Mouse (Mus musculus) embryonic facial prominence, embryonic 14.5 days (tissue): Measurements from ENCODE around the gene Itpr3. TPM values are rescaled to one million over a fixed set of nuclear protein-coding genes. Genes with fewer than 3 reads are reported as not detected.

Experiments used
- ATAC-seq: fragments of 200-750 bp; cut with Nextera tagmentation; 2 replicates; pipeline ENCODE4 v1.8.0; 2017; ENCODE audit warnings: low read depth, moderate number of reproducible peaks, moderate TSS enrichment
- DNase-seq: peaks from one replicate; pipeline ENCODE4 v3.0.0-alpha.2; 2015; ENCODE audit warnings: low spot score
- H3K27ac ChIP-seq: fragments of 300-500 bp; sonication (generic); replicated peaks from 2 replicates; pipeline ENCODE4 v1.5.1; 2014; ENCODE audit warnings: low read depth, mild to moderate bottlenecking, low read length, moderate library complexity
- H3K27me3 ChIP-seq: fragments of 300-500 bp; sonication (generic); replicated peaks from 2 replicates; pipeline ENCODE4 v1.6.1; 2014; ENCODE audit warnings: low read length; ENCODE audit not compliant: control insufficient read depth, insufficient read depth
- H3K36me3 ChIP-seq: fragments of 300-500 bp; sonication (generic); 2 replicates; pipeline ENCODE4 v1.6.1; 2014; ENCODE audit warnings: low read length, mixed read lengths; ENCODE audit not compliant: control insufficient read depth, insufficient read depth
- H3K4me1 ChIP-seq: fragments of 300-500 bp; sonication (generic); 2 replicates; pipeline ENCODE4 v1.6.1; 2014; ENCODE audit warnings: antibody characterized with exemption, low read length; ENCODE audit not compliant: control insufficient read depth, insufficient read depth
- H3K4me2 ChIP-seq: fragments of 300-500 bp; sonication (generic); 2 replicates; pipeline ENCODE4 v1.6.1; 2014; ENCODE audit warnings: low read depth, mild to moderate bottlenecking, low read length, moderate library complexity, mixed read lengths
- H3K4me3 ChIP-seq: fragments of 300-500 bp; sonication (generic); 2 replicates; pipeline ENCODE4 v1.5.1; 2014; ENCODE audit warnings: low read depth, mild to moderate bottlenecking, low read length
- H3K9ac ChIP-seq: fragments of 300-500 bp; sonication (generic); 2 replicates; pipeline ENCODE4 v1.6.1; 2014; ENCODE audit warnings: low read depth, mild to moderate bottlenecking, low read length, moderate library complexity, mixed read lengths
- H3K9me3 ChIP-seq: fragments of 300-500 bp; sonication (generic); 2 replicates; pipeline ENCODE4 v1.6.1; 2016; ENCODE audit warnings: low read length; ENCODE audit not compliant: control insufficient read depth
- WGBS: fragments of 180-500 bp; shearing (Covaris S2); extraction: QIAGEN DNeasy Blood & Tissue Kit; methylation state at CpG from one replicate; pipeline ENCODE4 v1.1.7; 2014; 5-methylcytosine and 5-hydroxymethylcytosine counted together
- polyA plus RNA-seq: library from polyadenylated mRNA; unstranded; fragments of >200 nt; fragmentation: Nextera tagmentation; extraction: Ambion mirVana; gene quantifications from 2 replicates; pipeline ENCODE4 v1.2.1, GENCODE M21; 2014

Itpr3 gene
- polyA plus RNA-seq, 1 experiment from 2014 or later: 5.0 TPM

- Histone ChIP-seq H3K4me1 (peaks cover 29% of the 10 kb centered on the region), H3K4me3 (no peak overlapping the region), H3K9me3 (no peaks in the 10 kb centered on the region), H3K36me3 (no peaks in the 10 kb centered on the region), H3K27ac (no peak overlapping the region), H3K4me2 (no peak overlapping the region), H3K27me3 (no peaks in the 10 kb centered on the region), H3K9ac (no peak overlapping the region)
- DNase-seq: no peak
- no peak for ATAC-seq
- WGBS: 67% methylated on average over 2 of the region's 2 CpGs
Observed at GRCm38 (mm10) chr17:27041787-27042055, 15.4 kb upstream of the Itpr3 start.

- WGBS: 61% methylated on average over 5 of the region's 6 CpGs
- ATAC-seq: no peak
Observed at GRCm38 (mm10) chr17:27042840-27043239, 14.3 kb upstream of the Itpr3 start.

GRCm38 (mm10) chr17:27045164-27045563, 11.9 kb upstream of the Itpr3 start:
- ATAC-seq (no peak), DNase-seq (no peak)
- no peaks in the 10 kb centered on the region for H3K27me3 ChIP-seq
- H3K9me3 ChIP-seq: no peaks in the 10 kb centered on the region
- H3K4me3 ChIP-seq: no peak overlapping the region
- no peak overlapping the region for H3K4me2 ChIP-seq
- no peak overlapping the region for H3K9ac ChIP-seq
- 93% methylated on average over 6 of the region's 6 CpGs for WGBS
- no peak overlapping the region for H3K27ac ChIP-seq
- no peaks in the 10 kb centered on the region for H3K36me3 ChIP-seq
- peaks cover 7% of the 10 kb centered on the region for H3K4me1 ChIP-seq

More at GRCm38 (mm10) chr17:27042840-27043239, 14.3 kb upstream of the Itpr3 start:
- Histone ChIP-seq H3K27me3 (no peaks in the 10 kb centered on the region), H3K27ac (no peak overlapping the region), H3K4me1 (peaks cover 29% of the 10 kb centered on the region), H3K9ac (no peak overlapping the region), H3K9me3 (no peaks in the 10 kb centered on the region), H3K4me3 (no peak overlapping the region), H3K36me3 (no peaks in the 10 kb centered on the region), H3K4me2 (no peak overlapping the region)
- no peak for DNase-seq

GRCm38 (mm10) chr17:27047762-27048444, 9.2 kb upstream of the Itpr3 start:
- 0 out of 2 replicates have a peak, but pooled peaks have one; percentile 19 for ATAC-seq
- Histone ChIP-seq H3K9me3 (no peaks in the 10 kb centered on the region), H3K27me3 (no peaks in the 10 kb centered on the region), H3K36me3 (no peaks in the 10 kb centered on the region), H3K27ac (peak overlapping the region; percentile 35), H3K4me1 (no peaks in the 10 kb centered on the region), H3K9ac (no peak overlapping the region), H3K4me3 (no peak overlapping the region), H3K4me2 (no peak overlapping the region)
- no peak for DNase-seq
- 59% methylated on average over 14 of the region's 14 CpGs for WGBS

- H3K27ac ChIP-seq: peak overlapping the region; percentile 35
- DNase-seq: peak; percentile 43
- no peaks in the 10 kb centered on the region for H3K9me3 ChIP-seq
- no peak overlapping the region for H3K4me2 ChIP-seq
- no peaks in the 10 kb centered on the region for H3K36me3 ChIP-seq
- 40% methylated on average over 12 of the region's 14 CpGs for WGBS
- peak; percentile 42; the same call in 1 of the 2 replicates for ATAC-seq
- peak overlapping the region; percentile 8; the same call in 1 of the 2 replicates for H3K9ac ChIP-seq
- no peak overlapping the region for H3K4me3 ChIP-seq
- no peaks in the 10 kb centered on the region for H3K27me3 ChIP-seq
- H3K4me1 ChIP-seq: no peaks in the 10 kb centered on the region
Observed at GRCm38 (mm10) chr17:27048445-27049239, 8.5 kb upstream of the Itpr3 start.

GRCm38 (mm10) chr17:27050853-27051252, 6.3 kb upstream of the Itpr3 start:
- no peak overlapping the region for H3K4me3 ChIP-seq
- H3K27ac ChIP-seq: no peak overlapping the region
- no peak for DNase-seq
- H3K4me2 ChIP-seq: no peak overlapping the region
- no peaks in the 10 kb centered on the region for H3K27me3 ChIP-seq
- ATAC-seq: no peak
- no peaks in the 10 kb centered on the region for H3K4me1 ChIP-seq
- no peaks in the 10 kb centered on the region for H3K36me3 ChIP-seq
- H3K9ac ChIP-seq: no peak overlapping the region; the same call in 1 of the 2 replicates
- 59% methylated on average over 5 of the region's 5 CpGs for WGBS
- no peaks in the 10 kb centered on the region for H3K9me3 ChIP-seq

GRCm38 (mm10) chr17:27051514-27051913, 5.6 kb upstream of the Itpr3 start:
- DNase-seq: peak; percentile 59
- ATAC-seq: no peak
- H3K27me3 ChIP-seq: no peaks in the 10 kb centered on the region
- H3K4me2 ChIP-seq: peak overlapping the region; percentile 13
- 44% methylated on average over 5 of the region's 11 CpGs for WGBS
- no peak overlapping the region for H3K4me3 ChIP-seq
- H3K4me1 ChIP-seq: no peaks in the 10 kb centered on the region
- no peaks in the 10 kb centered on the region for H3K9me3 ChIP-seq
- H3K36me3 ChIP-seq: no peaks in the 10 kb centered on the region
- H3K27ac ChIP-seq: no peak overlapping the region
- H3K9ac ChIP-seq: no peak overlapping the region

- H3K4me2 ChIP-seq: peak overlapping the region; percentile 97
- no peaks in the 10 kb centered on the region for H3K9me3 ChIP-seq
- ATAC-seq (peak; percentile 63), DNase-seq (peak; percentile 88)
- H3K27ac ChIP-seq: peak overlapping the region; percentile 88
- peak overlapping the region; percentile 66 for H3K4me3 ChIP-seq
- WGBS: under 1% methylated on average over 13 of the region's 13 CpGs
- peaks cover 11% of the 10 kb centered on the region; the same call in 1 of the 2 replicates for H3K4me1 ChIP-seq
- H3K36me3 ChIP-seq: no peaks in the 10 kb centered on the region
- H3K27me3 ChIP-seq: no peaks in the 10 kb centered on the region
- peak overlapping the region; percentile 70; the same call in 1 of the 2 replicates for H3K9ac ChIP-seq
Observed at GRCm38 (mm10) chr17:27056170-27056569, 934 bp upstream of the Itpr3 start.
